Mouse (Mus musculus): ENCODE measurements around the gene Nr1h4.
A peak's percentile ranks its signal among the peaks of the same experiment; 100 is the strongest.

Gene Nr1h4

DNA sequence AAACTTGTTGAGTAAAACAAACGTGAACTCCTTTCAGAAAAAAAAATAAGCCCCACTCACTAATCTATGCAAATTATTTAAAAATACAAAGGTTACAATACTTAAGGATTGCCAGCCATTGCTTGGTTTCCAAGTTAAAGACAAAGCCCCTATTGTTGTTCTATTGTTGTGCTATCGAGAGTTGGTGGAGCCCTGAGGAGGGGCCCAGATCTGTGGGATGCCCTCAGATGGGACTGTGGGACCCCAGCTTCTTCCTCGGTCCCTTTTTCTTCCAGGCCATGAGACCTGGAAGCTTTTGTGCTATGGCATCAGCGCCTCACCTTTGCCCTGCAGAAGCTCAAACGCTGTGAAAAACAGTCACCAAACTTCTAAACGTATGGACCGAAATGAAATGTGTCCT lies 51.7 kb downstream of the Nr1h4 start:
- DNase-seq (ENCODE audit: low spot score in 2 of 2): no peak

DNA sequence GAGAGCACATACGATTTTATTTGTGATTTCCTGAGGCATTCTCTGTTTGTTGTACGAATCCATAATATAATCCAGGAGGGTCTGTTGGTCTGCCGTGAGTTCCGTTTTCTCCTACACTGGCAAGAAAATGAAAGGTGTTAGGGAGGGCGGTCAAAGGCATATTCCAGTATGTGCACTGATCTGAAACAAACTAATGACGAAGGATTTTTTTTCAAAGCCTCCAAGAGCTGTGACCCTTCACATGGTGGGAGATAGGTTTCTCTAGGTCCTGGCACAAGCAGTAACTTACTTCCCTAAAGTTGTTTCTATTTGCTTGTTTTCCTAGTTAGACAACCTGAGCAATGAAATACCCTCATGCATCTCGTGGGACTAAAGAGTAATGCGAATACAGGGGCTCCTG lies 54.6 kb downstream of the Nr1h4 start:
- DNase-seq (ENCODE audit: low spot score in 2 of 2): no peak

DNA sequence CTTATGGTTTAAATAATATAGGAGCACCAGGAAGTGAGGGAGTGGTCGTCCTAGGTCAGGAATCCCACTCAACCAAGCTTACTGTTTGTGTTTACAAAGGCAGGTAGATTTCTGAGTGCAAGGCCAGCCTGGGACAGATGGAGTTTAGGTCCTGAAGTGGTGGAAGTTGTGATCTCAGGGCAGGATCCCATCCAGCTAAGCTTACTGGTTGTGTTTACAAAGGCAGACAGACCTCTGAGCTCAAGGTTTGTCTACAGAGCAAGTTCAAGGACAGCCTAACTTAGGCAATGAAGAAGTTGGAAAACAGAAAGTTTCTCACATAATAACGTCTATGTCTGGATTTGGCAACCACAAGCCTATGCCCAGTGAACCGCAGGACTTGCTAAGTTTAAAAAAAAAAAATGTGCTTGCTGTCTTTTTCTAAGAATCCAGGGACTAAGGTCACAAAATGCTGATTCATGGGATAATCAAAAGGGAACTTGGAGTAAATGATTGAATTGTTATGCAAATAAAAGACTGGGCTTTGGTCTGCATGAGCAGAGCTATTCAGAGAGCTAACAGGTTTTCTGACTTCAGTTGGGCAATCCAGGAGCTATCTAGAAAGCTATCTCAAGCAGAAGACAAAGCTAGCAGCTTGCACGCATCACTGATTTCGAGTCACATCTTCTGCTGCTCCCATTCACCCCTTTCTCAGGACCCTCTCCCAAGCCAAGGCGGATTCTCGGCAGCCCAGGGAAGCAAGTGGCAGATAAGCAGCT lies 62.6 kb downstream of the Nr1h4 start:
- no peak for DNase-seq (ENCODE audit: low spot score in 2 of 2)

DNA sequence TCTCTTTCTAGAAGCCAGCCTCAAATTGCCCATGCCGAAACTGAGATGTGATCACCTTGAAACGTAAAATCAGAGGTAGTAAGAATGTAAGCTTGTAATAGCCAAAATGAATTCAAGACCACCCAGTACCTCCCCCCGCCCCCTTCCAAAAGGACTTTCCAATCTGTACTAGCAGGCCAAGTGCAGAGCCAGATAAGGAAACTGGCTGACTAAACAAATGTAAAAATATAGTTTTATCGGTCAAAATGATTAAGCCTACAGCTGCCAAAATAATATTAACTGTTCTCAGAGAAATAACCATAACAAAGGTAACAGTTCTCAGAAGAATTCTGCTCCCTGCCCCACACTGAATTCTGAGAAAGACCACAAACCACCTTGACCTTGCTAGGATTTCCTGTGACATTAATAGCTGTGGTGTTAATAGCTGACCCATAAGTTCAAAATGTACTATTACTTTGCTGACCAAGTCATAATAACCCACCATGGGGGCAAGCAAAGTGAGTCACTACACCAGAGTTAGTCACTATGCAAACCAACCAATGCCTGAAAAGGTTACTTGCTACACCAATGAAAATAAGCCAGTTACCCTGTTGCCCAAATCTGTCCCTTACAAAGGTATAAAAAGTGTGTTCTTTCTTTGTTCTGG lies 68.5 kb downstream of the Nr1h4 start:
- DNase-seq (ENCODE audit: low spot score in 2 of 2): no peak

DNA sequence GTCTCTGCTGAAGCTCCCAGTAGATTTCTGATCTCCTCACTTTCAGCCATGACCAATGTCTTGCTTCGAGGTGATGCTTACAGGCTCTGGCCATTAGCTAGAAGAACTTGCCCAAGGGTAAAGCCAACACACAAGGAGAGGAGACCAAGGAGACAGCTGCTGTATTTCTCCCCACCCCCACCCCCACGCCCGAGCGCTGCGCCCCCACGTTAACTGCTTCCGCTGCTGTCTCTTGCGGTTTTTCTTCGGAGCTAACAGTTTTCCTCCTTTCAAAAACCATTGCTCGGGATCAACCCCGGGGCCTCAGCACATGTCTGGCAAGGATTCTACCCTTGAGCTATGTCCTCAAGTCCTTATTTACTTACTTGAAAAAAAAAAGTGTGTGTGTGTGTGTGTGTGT lies 70.5 kb downstream of the Nr1h4 start:
- no peak for DNase-seq (ENCODE audit: low spot score in 2 of 2)

DNA sequence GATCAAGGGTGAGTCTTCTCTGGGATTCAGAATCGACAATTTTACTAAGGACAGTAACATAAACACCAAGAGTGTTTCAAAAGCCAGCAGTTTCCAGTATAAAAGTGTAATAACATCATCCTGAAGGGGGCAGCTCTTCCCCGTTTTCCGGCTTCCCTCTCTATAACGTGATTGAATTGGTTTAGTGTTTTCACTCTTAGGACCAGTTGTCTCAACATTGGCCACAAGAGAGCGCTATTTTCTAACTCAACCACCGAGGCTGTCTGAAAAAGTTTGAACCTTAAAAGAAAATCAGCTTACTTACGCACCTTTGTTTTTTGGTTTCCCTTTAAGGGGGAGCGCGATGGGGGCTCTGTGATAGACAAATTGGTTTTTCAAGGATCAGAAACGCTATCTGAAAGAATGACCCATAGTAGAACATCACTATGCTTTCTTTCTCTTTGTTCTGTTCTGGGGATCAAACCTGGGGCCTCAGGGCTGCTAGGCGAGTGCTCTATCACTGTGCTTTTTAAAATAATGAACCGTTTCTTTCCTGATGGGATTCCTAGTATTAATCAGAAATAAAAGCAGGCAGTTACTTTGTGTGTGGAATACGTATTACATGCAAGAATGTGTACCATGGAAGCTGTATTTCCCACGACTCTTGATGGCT lies 71.4 kb downstream of the Nr1h4 start:
- peak; percentile 37 to 81 for DNase-seq (ENCODE audit: low spot score in 2 of 2)

DNA sequence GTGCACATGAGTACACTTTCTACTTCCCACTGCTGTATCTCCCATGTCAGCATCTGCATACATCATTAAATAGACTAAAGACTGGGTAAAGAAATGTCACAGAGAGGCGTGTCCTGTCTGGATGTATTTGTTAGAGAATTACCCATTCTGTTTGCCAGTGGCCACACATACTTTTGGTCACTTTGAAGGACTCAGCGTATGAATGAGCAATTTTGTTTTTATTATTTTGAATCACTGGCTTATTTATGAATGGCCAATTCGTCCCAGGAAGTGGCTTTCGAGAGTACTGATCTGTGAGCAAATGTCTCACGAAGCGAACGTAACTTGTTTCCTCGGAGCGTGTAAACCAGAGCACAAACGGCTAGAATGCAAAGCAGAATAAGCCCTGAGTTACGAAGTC lies 72.4 kb downstream of the Nr1h4 start:
- DNase-seq (ENCODE audit: low spot score in 2 of 2): no peak

DNA sequence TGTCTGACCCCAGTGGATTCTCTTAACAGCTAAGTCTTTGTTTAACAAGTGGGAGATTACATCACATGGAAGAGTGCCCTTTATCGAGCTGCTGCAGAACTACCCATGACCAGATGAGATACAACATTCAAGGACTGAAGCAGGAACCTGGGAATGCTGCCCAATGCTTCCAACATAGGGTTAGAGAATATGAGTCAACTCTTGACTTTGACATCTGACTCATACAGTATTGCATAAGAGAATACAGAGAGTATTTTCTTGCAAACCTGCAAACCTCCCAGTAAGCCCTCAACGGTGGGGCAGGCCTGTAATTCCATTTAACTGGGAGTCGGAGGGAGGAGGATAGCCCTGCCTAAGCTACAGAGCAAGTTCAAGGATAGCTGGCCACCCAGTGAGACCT lies 74.6 kb downstream of the Nr1h4 start:
- DNase-seq (ENCODE audit: low spot score in 2 of 2): no peak

DNA sequence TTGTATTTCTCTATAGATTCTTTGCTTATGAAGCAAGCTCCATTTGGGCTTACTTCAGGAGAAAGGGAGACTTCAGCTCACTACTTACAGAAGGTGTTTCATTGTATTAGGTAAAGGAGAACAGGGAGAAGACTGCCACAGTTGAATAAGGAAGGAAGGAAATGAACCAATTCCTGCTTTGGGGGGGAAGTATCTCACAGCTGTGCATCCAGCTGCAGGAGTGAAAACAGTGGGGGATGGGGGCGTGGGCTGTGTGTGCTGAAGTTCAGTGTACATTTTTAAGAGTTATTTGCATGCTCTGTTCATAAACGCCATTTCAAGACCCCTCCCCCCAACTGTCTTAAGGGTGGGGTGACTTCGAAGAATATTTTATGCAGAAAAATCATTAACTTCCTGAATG lies 79.6 kb downstream of the Nr1h4 start:
- no peak for DNase-seq (ENCODE audit: low spot score in 2 of 2)

DNA sequence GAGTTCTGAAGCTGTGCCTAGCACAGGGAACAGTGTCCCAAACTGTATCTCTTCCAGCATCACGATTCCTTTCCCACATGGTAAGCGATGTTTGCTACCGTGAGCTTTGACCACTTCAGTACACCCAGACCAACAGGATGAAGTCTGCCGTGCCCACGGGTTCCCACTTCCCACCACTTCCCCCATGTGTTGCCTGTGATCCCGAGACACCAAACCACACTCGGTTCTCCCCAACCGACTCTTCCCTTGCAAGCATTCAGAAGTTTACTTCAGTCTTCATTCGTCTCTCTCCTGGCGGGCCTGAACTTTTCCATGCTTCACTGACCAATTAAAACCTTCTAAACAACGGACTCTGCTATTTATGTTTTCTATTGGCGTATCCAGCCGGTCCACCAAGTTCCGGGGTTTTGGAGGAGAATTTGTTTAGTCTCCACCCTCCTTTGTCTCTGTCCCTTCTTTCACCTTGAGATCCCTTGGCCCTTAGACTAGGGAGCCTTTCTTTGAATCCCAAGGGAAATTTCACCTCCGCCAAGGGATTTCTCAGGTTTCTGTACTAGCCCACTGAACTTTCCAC lies 80.2 kb downstream of the Nr1h4 start:
- no peak for DNase-seq (ENCODE audit: low spot score in 2 of 2)

DNA sequence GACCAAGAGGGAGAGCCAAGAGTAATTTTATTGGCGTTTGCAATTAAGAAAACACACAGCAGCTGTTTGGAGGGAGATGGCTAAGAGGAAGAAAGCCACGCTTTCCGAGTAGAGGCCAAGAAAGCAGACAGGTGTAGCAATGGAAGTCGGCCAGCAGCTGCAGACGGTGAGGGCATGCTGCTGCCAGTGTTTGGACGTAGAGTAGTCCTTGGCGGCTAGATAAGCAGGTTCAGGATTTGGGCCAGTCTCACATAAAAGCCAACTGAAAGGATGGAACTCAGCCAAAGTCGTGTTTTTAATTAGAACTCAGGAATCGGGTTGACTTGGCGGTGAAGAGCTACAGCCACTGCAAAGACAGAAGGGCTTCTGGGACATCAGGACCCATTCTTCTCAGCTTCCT lies 83.0 kb downstream of the Nr1h4 start:
- no peak for DNase-seq (ENCODE audit: low spot score in 2 of 2)

DNA sequence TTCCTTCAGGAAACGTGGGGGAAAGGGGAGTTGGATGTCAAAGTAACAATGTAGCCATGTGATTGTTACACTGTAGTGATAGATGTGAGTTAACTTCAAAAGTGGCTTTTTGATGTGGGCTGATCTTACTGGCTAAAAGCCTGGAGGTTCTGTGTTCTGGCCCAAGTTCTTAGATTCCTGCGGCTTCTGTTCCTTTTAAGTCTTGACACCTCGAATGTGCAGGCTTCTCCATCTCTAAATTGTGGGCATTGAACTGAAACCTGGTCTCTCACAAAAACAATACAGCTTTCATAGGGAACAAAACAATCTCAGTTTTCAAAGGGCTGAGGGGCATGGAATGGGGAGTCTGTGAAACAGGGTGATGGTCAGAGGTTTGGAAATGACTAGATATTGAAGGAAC lies 89.0 kb downstream of the Nr1h4 start:
- DNase-seq (ENCODE audit: low spot score in 2 of 2): no peak

DNA sequence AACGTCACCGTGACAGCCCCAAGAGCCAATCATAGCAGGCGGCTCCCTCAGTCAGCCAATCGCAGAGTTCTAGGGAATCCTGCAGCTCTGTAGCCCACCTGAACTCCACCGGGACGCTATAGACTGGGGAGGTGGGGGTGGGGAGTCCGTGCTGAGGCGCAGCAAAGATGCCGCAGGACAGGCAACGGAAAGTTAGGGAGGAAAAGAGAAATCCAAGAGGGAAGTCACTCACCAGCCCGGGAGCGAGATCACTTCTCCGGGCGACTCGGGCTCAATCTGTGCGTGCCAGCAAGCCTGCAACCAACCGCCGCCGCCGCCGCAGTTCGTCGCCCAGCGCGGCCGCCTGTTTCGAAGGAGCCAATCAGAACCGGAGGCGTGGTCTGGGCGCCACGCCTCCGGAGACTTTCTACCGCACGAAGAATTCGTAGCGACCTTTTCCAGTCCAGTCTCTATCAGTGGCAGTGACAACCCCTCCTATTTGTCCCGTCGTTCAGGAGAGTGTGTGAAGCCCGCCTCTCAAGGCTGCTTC lies 89.7 kb downstream of the Nr1h4 start, which contains the start of gene Gas2l3:
TSS of gene Gas2l3 (minus strand) at position 345 of the 529 bp plus-strand sequence.
- DNase-seq (ENCODE audit: low spot score in 2 of 2): peak; percentile 65 to 79

DNA sequence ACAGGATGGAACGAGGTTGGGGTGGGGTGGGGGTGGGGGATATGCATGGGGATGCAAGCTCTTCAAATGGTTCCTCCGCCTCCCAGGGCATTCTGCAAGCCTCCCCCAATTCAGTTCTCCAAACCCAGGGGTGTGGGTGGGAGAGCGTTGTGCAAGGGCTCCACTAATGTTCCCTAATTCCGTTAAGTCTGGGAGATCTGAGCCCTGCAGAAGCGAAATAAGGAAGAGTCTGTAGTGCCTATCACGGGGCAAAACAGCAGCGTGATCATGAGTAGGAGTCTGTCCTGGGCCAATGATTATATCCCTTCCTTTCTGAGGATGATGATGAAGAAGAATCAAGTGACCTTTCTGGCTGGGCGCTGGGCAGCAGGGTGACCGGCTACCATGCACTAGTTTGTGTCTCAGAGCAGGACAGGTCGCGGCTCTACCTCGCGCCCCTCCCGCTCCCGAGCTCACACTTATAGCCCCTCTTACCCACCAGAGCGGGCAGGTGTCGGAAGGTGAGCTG lies 90.2 kb downstream of the Nr1h4 start:
- DNase-seq (ENCODE audit: low spot score in 2 of 2): no peak

DNA sequence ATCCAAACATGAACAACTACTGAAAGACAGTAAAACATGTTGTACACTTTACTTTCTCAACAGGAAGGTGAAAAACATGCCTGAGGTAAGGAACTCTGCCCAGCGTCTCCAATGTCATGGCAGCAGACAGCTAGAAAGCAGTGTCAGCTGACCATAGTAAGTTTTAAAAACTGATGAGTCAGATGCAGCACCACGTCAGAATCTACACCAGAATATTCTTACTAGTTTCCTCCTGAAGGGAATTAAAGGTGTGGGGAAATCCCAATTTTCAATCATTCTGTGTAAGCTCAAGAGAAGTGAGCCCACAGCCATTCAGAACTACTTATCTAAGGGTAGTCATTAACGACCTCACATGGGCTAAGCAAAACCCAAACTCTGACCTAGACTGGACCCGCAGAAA lies 90.7 kb downstream of the Nr1h4 start:
- DNase-seq (ENCODE audit: low spot score in 2 of 2): no peak

DNA sequence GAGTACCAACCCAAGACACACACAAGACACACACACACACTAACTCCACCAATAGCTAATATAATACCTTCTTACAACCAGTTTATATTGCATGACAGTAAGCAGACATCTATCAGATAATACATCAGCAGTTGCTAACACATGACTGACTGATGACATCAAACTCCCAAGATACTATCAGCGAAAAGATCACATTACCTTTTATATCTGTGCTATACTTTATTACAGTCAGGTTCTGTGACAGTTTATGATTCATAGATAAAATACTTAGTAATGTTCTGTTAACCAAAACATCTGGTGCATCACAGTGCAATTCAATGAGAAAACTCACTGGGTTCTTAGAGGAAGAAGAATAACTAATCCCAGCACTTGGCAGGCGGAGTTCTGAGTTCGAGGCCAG lies 91.4 kb downstream of the Nr1h4 start:
- DNase-seq (ENCODE audit: low spot score in 2 of 2): no peak

DNA sequence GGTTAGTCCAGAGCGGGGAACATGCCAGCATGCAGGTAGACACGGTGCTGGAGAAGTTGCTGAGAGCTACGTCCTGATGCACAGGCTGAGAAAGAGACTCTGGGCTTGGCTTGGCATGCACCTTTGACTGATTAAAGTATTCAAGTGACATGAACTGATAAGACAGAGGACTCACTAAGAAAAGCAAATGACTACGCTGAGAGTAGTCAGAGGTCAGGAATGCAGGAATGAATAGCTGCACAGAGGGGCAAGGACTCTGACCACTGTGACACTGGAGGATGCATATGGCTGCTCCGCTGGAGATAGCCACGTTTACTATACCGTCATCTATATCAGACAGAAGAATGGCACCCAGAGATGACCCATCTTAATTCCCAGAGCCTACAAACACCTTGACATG lies 94.0 kb downstream of the Nr1h4 start:
- no peak for DNase-seq (ENCODE audit: low spot score in 2 of 2)

DNA sequence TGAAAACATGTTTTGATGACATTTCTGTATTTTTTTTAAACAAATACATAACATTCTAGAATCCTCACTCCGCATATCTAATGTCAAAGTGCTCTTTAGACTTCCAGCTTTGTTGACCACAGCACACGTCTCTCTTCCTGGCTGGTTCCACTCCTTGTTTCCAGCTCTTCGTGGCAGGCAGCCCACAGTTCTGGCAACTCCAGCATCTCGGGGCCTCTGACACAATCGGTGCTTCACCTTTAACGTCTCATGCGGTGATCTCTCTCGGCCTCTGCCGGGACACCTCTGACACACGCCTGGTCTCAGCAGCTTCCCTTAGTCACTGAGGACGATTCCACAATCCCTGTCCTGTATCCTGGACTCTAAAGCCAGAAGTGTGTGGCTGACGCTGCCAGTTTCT lies 95.4 kb downstream of the Nr1h4 start:
- DNase-seq (ENCODE audit: low spot score in 2 of 2): no peak

DNA sequence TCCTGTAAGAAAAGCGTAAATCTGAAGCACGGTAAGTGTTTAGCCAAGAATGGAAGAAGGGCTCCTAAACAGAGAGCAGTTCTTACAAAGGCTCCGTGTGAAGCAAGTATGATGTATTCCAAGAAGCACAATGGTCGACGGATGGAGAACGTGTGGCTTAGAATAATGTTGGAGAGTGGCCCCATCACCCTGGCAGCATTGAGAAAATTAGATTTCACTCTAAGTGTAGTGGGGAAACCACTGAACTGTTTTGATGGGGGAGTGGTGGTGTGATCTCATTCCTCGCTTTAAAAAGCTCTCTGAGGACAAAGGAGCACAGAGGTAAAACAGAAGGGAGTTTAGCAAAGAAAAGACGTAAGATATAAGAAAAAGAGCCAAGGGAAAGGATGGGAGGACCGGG lies 95.9 kb downstream of the Nr1h4 start:
- no peak for DNase-seq (ENCODE audit: low spot score in 2 of 2)

DNA sequence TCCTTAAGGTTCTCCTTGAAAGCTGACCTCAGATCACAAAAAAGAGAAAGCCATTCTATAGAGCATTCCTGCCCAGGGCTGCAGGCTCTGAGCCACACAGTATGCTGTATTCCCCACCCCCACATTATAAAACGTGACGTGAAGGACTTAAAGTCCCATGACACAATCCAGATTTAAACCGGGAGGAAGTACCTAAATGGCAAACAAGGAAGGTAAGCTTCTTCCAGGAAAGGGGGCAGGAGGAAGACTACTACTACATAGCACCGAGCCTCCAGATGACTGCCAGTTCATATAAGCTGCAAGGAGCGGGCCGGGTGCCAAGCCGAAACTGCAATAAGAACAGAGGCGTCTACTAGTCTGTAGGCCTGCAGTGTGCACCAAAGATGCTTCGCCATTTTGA lies 97.5 kb downstream of the Nr1h4 start:
- no peak for DNase-seq (ENCODE audit: low spot score in 2 of 2)

DNA sequence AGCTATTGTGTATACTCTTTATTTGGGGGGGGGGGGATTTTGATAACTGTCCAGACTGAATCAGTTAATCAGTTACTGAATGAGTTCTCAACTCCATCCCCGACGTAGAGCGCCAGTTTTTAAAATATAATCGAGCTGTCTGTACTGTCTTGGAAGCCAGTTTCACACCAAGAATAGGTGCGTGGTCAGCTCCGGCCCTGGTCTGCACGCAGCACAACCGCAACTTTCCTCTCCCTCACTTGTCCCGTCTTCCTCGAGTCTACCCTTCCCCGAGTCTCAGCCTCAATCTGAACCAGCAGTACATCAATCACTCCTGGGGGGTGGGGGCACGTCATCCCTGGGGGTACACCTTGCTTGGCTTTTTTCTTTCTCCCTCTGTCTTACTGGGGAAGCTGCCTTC lies 98.0 kb downstream of the Nr1h4 start:
- DNase-seq (ENCODE audit: low spot score in 2 of 2): no peak

DNA sequence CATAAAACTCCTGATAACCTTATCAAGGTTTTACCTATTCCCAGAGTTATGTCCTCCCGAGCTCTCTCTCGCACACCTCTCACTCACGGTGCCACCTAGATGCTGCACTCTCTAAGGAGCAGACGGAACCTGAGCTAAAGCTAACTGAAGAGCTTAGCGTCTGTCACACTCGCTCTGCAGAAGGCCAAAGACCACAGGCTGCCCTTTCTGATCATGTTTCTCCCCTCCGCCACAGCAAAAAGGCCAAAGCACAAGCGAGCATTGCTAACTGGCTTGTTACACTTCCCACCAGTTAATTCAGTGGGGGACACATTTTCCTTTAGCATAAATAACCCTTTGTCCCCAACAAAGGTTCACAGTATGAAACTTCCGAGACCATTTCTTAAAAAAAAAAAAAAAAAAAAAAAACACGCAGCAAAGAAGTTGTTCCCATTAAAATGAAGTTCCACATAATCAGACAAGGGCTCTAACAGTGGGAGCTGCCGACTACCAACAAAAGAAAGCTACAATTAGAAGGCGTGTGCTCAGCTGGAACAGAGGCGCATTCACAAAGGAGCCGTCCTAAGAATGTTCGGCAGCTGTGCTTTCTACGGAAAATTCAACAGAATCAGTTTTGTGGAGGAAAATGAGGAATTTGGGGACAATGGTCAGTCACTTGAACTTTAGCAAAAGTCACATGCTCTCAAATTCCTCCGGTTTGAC lies 98.7 kb downstream of the Nr1h4 start:
- no peak for DNase-seq (ENCODE audit: low spot score in 2 of 2)
